Mouse (Mus musculus) intestine, embryonic 16.5 days (tissue): ENCODE data around the gene Zmat1. TPM values are rescaled to one million over a fixed set of nuclear protein-coding genes. Genes with fewer than 3 reads are reported as not detected.

ENCODE experiments used
- ATAC-seq: fragments of 200-750 bp; cut with Nextera tagmentation; 2 replicates; pipeline ENCODE4 v1.8.0; 2017; ENCODE audit warnings: moderate TSS enrichment, moderate library complexity
- H3K27ac ChIP-seq: fragments of 300-500 bp; sonication (generic); 2 replicates; pipeline ENCODE4 v1.5.1; 2014; ENCODE audit warnings: mild to moderate bottlenecking, low read length
- H3K27me3 ChIP-seq: fragments of 300-500 bp; sonication (generic); replicated peaks from 2 replicates; pipeline ENCODE4 v1.6.1; 2014; ENCODE audit warnings: low read length, control low read depth, mixed read lengths; ENCODE audit not compliant: control insufficient read depth, insufficient read depth
- H3K36me3 ChIP-seq: fragments of 300-500 bp; sonication (generic); 2 replicates; pipeline ENCODE4 v1.6.1; 2014; ENCODE audit warnings: low read length, control low read depth; ENCODE audit not compliant: control insufficient read depth, insufficient read depth
- H3K4me1 ChIP-seq: fragments of 300-500 bp; sonication (generic); 2 replicates; pipeline ENCODE4 v1.6.1; 2014; ENCODE audit warnings: low read length, control low read depth, mixed read lengths; ENCODE audit not compliant: control insufficient read depth, insufficient read depth
- H3K4me2 ChIP-seq: fragments of 300-500 bp; sonication (generic); 2 replicates; pipeline ENCODE4 v1.6.1; 2014; ENCODE audit warnings: low read depth, low read length, control low read depth
- H3K4me3 ChIP-seq: fragments of 300-500 bp; sonication (generic); 2 replicates; pipeline ENCODE4 v1.5.1; 2014; ENCODE audit warnings: mild to moderate bottlenecking, low read length
- H3K9ac ChIP-seq: fragments of 300-500 bp; sonication (generic); 2 replicates; pipeline ENCODE4 v1.6.1; 2014; ENCODE audit warnings: low read depth, low read length
- H3K9me3 ChIP-seq: fragments of 300-500 bp; sonication (generic); 2 replicates; pipeline ENCODE4 v1.6.1; 2016; ENCODE audit warnings: low read length, control low read depth; ENCODE audit not compliant: control insufficient read depth
- WGBS: fragments of 180-500 bp; shearing (Covaris S2); extraction: QIAGEN DNeasy Blood & Tissue Kit; methylation state at CpG from one replicate; pipeline ENCODE4 v1.1.7; 2014; 5-methylcytosine and 5-hydroxymethylcytosine counted together
- polyA plus RNA-seq: library from polyadenylated mRNA; unstranded; fragments of >200 nt; fragmentation: Nextera tagmentation; extraction: Ambion mirVana; gene quantifications from 2 replicates; pipeline ENCODE4 v1.2.1, GENCODE M21; 2015

Gene Zmat1
- polyA plus RNA-seq, 1 experiment from 2014 or later = 2.6 TPM

DNA sequence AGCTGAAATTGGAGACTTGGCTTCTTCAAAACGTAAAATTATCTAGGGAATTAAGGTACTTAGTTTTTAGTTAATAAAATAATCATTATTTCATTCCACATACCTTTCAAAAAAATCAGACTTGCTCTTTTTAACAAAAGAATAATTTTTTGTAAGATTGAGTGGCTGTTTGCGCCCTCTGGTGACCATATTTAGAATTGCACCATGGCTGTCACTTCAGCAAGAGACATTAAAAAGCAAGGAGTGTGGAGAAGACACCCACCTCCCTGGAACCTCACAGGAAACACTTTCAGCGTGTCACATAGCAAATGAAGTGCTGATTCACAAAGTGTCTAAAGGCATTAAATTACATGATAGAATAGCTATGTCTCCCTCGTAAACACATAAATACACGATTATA lies 78.6 kb downstream of the Zmat1 start:
- Histone ChIP-seq H3K27me3 (no peaks in the 10 kb centered on the region), H3K27ac (no peak overlapping the region), H3K4me1 (no peaks in the 10 kb centered on the region), H3K4me2 (no peak overlapping the region), H3K9me3 (no peaks in the 10 kb centered on the region), H3K36me3 (no peaks in the 10 kb centered on the region), H3K4me3 (no peak overlapping the region), H3K9ac (no peak overlapping the region)
- no peak for ATAC-seq
- WGBS = 36% methylated on average over 5 of the region's 5 CpGs

DNA sequence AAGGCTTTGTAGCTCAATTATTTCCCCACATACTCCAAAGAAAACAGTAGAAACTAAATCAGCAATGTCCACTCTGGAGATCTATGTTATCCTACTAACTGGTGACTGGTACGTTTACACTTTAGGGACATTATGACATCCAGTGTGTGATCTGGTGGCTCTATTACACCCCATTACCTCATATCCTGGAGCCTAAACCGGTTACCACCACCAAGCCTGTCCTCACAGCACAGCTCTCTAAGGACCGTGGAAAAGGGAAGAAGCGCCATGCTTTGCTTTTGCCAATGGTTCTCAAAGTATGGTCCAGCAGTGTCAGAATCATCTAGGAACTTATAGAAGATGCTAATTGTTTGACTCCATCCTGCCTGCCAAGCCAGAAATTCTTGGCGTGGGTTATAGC lies 79.1 kb downstream of the Zmat1 start:
- 73% methylated on average over 5 of the region's 5 CpGs for WGBS
- Histone ChIP-seq H3K9ac (no peak overlapping the region), H3K36me3 (no peaks in the 10 kb centered on the region), H3K9me3 (no peaks in the 10 kb centered on the region), H3K4me3 (no peak overlapping the region), H3K4me1 (no peaks in the 10 kb centered on the region), H3K4me2 (no peak overlapping the region), H3K27ac (no peak overlapping the region), H3K27me3 (no peaks in the 10 kb centered on the region)
- ATAC-seq = no peak

DNA sequence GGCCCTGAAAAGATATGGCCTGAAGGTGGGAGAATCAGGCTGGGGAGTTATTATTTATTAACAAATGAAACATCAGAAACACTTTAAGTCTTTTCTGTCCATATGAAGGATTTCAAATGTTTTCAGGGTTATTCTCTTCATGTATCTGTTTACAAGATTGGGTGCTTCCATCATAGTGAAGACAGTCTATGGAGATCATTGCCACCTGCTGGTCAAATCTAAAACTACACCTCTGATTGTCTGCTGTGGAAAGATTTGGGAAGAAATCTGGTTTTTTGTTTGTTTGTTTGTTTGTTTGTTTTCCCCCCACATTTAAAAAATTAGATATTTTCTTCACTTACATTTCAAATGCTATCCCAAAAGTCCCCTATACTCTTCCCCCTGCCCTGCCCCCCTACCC lies 84.0 kb downstream of the Zmat1 start:
- Histone ChIP-seq H3K27me3 (no peaks in the 10 kb centered on the region), H3K4me3 (no peak overlapping the region), H3K27ac (no peak overlapping the region), H3K4me2 (no peak overlapping the region), H3K4me1 (no peaks in the 10 kb centered on the region), H3K9me3 (no peaks in the 10 kb centered on the region), H3K36me3 (no peaks in the 10 kb centered on the region), H3K9ac (no peak overlapping the region)
- ATAC-seq = no peak

DNA sequence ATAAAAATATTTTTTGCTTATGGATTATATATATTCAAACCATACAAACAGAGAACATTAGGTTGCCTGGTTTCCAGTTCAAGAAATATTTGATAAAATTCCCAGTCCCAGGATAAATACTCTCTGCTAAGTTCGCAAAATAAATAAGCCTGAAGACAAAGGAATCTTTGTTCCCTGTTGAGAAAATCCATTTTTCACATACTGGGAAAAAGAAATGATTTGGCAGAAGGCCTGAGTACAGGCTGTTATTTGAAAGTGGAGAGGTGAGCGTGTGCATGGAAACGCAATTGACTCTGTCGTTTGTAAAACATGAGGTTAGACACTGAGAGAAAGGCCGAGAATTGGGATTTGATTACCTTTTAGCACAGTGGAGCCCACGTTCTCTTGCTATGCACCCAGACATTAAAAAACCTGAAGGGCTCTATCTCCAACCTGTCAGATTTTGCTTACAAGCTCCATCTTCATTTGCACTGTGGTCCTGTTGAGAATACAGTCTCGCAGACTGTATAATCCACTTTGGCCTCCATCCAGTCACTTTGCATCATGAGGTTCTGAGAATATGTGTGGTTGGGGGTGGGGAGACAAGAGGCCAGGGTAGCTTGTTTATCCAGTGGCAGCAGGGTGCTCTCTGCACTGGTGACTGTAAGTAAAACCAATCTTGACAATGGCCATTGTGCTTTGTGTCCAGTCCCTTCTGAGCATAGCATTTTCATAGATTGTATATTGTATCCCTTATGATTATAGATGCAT lies 85.2 kb downstream of the Zmat1 start:
- WGBS = 58% methylated on average over 7 of the region's 7 CpGs

More for the DNA sequence above, 85.2 kb downstream of the Zmat1 start:
- ATAC-seq = no peak
- H3K9ac ChIP-seq = no peak overlapping the region
- H3K36me3 ChIP-seq = no peaks in the 10 kb centered on the region
- H3K27me3 ChIP-seq = no peaks in the 10 kb centered on the region
- no peak overlapping the region for H3K27ac ChIP-seq
- no peaks in the 10 kb centered on the region for H3K9me3 ChIP-seq
- no peaks in the 10 kb centered on the region for H3K4me1 ChIP-seq
- no peak overlapping the region for H3K4me2 ChIP-seq
- no peak overlapping the region for H3K4me3 ChIP-seq

Other genes starting within 250 kb of the Zmat1 start
- 32.7 and 36.5 TPM in 2 replicates for gene Armcx2, start 200.0 kb downstream of the Zmat1 start, polyA plus RNA-seq
- gene Nxf2, start 44.5 kb downstream of the Zmat1 start, polyA plus RNA-seq = 0.29 and 0.43 TPM in 2 replicates
- not detected in 2 replicates for gene Gm15023, start 168.4 kb upstream of the Zmat1 start, polyA plus RNA-seq
- 0.68 and 0.78 TPM in 2 replicates for gene Tceal6, start 201.5 kb upstream of the Zmat1 start, polyA plus RNA-seq